8 mouse cellular contexts compared by ENCODE assay signal in the genomic region with DNA sequence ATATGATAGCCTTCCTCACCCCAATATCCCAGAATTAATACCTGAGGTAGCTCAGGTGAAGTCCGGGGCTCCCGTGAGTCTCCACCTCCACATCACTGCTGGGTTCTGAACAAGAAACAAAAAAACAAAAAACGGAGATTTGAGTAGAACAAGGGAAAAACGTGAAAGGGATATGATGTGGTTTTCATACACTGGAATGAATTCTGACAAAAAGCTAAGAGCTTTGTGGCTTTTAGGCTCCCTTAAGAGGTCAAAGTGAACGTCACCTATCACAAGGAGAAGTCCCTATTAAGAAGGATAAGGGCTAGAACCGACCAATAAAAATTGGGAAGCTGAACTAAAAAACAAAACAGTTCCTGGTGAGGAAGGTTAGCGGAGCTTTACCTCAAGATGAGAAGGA. TPM values are rescaled to one million over a fixed set of nuclear protein-coding genes. Genes with fewer than 3 reads are reported as not detected.
A peak's percentile ranks its signal among the peaks of the same experiment; 100 is the strongest.
DNase-seq lines count a peak whose midpoint lies in the region; ATAC-seq and TF ChIP-seq lines count a peak whose summit lies in the region.

No protein-coding gene starts in this region.

- 22% methylated on average over 7 of the region's 7 CpGs for WGBS in embryonic facial prominence, embryonic 11.5 days
- 22% methylated on average over 7 of the region's 7 CpGs for WGBS in hindbrain, postnatal 0 days
- 28% methylated on average over 7 of the region's 7 CpGs for WGBS in midbrain, postnatal 0 days

- no peaks in the 10 kb centered on the region for H3K27me3 ChIP-seq in embryonic facial prominence, embryonic 11.5 days (ENCODE audit: control insufficient read depth, insufficient read depth, low read length)
- no peaks in the 10 kb centered on the region for H3K27me3 ChIP-seq in hindbrain, postnatal 0 days (ENCODE audit: insufficient read depth, low read length)
- no peaks in the 10 kb centered on the region for H3K27me3 ChIP-seq in midbrain, postnatal 0 days (ENCODE audit: insufficient read depth, low read length)

- TF ChIP-seq CTCF in left cerebral cortex, adult 2 months (IDR thresholded peaks at IDR 0.05): no peak
- no peak for TF ChIP-seq CTCF in hindbrain, postnatal 0 days (IDR thresholded peaks at IDR 0.05; ENCODE audit: low read depth)
- TF ChIP-seq CTCF in midbrain, postnatal 0 days (IDR thresholded peaks at IDR 0.05): no peak

- H3K36me3 ChIP-seq in embryonic facial prominence, embryonic 11.5 days (replicated peaks; ENCODE audit: control insufficient read depth, insufficient read depth, low read depth, low read length): peaks cover 12% of the 10 kb centered on the region
- H3K36me3 ChIP-seq in hindbrain, postnatal 0 days (ENCODE audit: insufficient read depth, low read length): peaks cover 28% of the 10 kb centered on the region
- H3K36me3 ChIP-seq in midbrain, postnatal 0 days (ENCODE audit: insufficient read depth, low read length): peaks cover 27% of the 10 kb centered on the region

- H3K4me1 ChIP-seq in embryonic facial prominence, embryonic 11.5 days (ENCODE audit: control insufficient read depth, insufficient read depth, low read length): no peaks in the 10 kb centered on the region
- H3K4me1 ChIP-seq in hindbrain, postnatal 0 days (ENCODE audit: insufficient read depth, low read length): 0 out of 2 replicates have a peak, but pooled peaks cover 5% of the 10 kb centered on the region
- H3K4me1 ChIP-seq in midbrain, postnatal 0 days (ENCODE audit: insufficient read depth, low read length): peaks cover 8% of the 10 kb centered on the region; the same call in 1 of the 2 replicates

- ATAC-seq in embryonic facial prominence, embryonic 11.5 days (replicated peaks; ENCODE audit: insufficient number of reproducible peaks, low FRiP score, low TSS enrichment, low read depth): no peak
- ATAC-seq in hindbrain, postnatal 0 days: no peak
- no peak for ATAC-seq in midbrain, postnatal 0 days (ENCODE audit: low FRiP score)
- ATAC-seq in erythroid progenitor cell, adult 5-6 weeks (replicated peaks; ENCODE audit: low FRiP score, poor library complexity, severe bottlenecking): no peak
- ATAC-seq in CD4-positive, CD25-positive, alpha-beta regulatory T cell, adult 4 months: no peak

- intact Hi-C loops in left cerebral cortex, adult 2 months (cut with DNase I): loop anchor here (2.0 kb wide), 1 partner anchor 54 kb away; no protein-coding TSS in a partner anchor

- no peak for DNase-seq in left cerebral cortex, adult 2 months (ENCODE audit: extremely low spot score in 1 of 2, low spot score in 2 of 2)
- no peak for DNase-seq in left cerebral cortex, adult 11 months (ENCODE audit: low spot score)
- DNase-seq in embryonic facial prominence, embryonic 11.5 days (ENCODE audit: low spot score): no peak
- no peak for DNase-seq in hindbrain, postnatal 0 days (ENCODE audit: low spot score)
- DNase-seq in midbrain, postnatal 0 days (ENCODE audit: low spot score): no peak
- no peak for DNase-seq in embryo, embryonic 11 days

- H3K27ac ChIP-seq in left cerebral cortex, adult 2 months: peak overlapping the region; percentile 97
- H3K27ac ChIP-seq in embryonic facial prominence, embryonic 11.5 days (replicated peaks; ENCODE audit: low read depth, low read length): no peak overlapping the region
- H3K27ac ChIP-seq in hindbrain, postnatal 0 days: peak overlapping the region; percentile 97
- peak overlapping the region; percentile 90 for H3K27ac ChIP-seq in midbrain, postnatal 0 days (ENCODE audit: low read depth, low read length)

- H3K4me2 ChIP-seq in embryonic facial prominence, embryonic 11.5 days (ENCODE audit: low read depth, low read length): peak overlapping the region; percentile 68
- peak overlapping the region; percentile 79 for H3K4me2 ChIP-seq in hindbrain, postnatal 0 days (ENCODE audit: low read depth, low read length)
- peak overlapping the region; percentile 50 for H3K4me2 ChIP-seq in midbrain, postnatal 0 days (ENCODE audit: low read depth, low read length, poor library complexity, severe bottlenecking)

- peak overlapping the region; percentile 92 for H3K9ac ChIP-seq in embryonic facial prominence, embryonic 11.5 days (replicated peaks; ENCODE audit: low read length)
- H3K9ac ChIP-seq in hindbrain, postnatal 0 days (replicated peaks; ENCODE audit: low read length): peak overlapping the region; percentile 71
- peak overlapping the region; percentile 47 for H3K9ac ChIP-seq in midbrain, postnatal 0 days (replicated peaks; ENCODE audit: low read length, poor library complexity, severe bottlenecking)

- H3K4me3 ChIP-seq in left cerebral cortex, adult 2 months: peak overlapping the region; percentile 73
- H3K4me3 ChIP-seq in embryonic facial prominence, embryonic 11.5 days (ENCODE audit: low read depth, low read length): peak overlapping the region; percentile 74
- peak overlapping the region; percentile 73 for H3K4me3 ChIP-seq in hindbrain, postnatal 0 days (ENCODE audit: low read length)
- H3K4me3 ChIP-seq in midbrain, postnatal 0 days (ENCODE audit: low read depth, low read length): peak overlapping the region; percentile 44

- H3K9me3 ChIP-seq in embryonic facial prominence, embryonic 11.5 days (replicated peaks; ENCODE audit: control insufficient read depth, low read length): no peaks in the 10 kb centered on the region
- H3K9me3 ChIP-seq in hindbrain, postnatal 0 days (ENCODE audit: low read length): no peaks in the 10 kb centered on the region
- no peaks in the 10 kb centered on the region for H3K9me3 ChIP-seq in midbrain, postnatal 0 days (ENCODE audit: low read length)

RNA-seq across cellular contexts. Expression of gene Zc3h10, which starts 0.8 kb away (rescaled TPM):
- 10 to 100 TPM; 12.4 to 15.7 TPM for total RNA-seq in left cerebral cortex, adult 2 months (2021)
- polyA plus RNA-seq in embryonic facial prominence, embryonic 11.5 days (2014; fragmentation: Nextera tagmentation; extraction: Ambion mirVana): 13.6 and 15.0 TPM in 2 replicates
- total RNA-seq in hindbrain, postnatal 0 days (2014; rRNA removed): 19.3 and 19.4 TPM in 2 replicates
- 12.5 and 13.8 TPM in 2 replicates for polyA plus RNA-seq in hindbrain, postnatal 0 days (2015; fragmentation: Nextera tagmentation; extraction: Ambion mirVana)
- total RNA-seq in midbrain, postnatal 0 days (2014; rRNA removed): 20.6 and 30.3 TPM in 2 replicates
- 12.0 and 12.5 TPM in 2 replicates for polyA plus RNA-seq in midbrain, postnatal 0 days (2015; fragmentation: Nextera tagmentation; extraction: Ambion mirVana)
- total RNA-seq in erythroid progenitor cell, adult 5-6 weeks (2015; ENCODE audit: low replicate concordance): 0.72 and 2.9 TPM in 2 replicates
- 5.9 and 6.4 TPM in 2 replicates for total RNA-seq in erythroid progenitor cell, adult 5-6 weeks (2017; ENCODE audit: low replicate concordance)
- polyA plus RNA-seq in CD4-positive, CD25-positive, alpha-beta regulatory T cell, adult 4 months (2017; shearing (Covaris generic)): 10 to 100 TPM in 1 of 2 experiments, 1 to 10 TPM in 1; 9.2 to 11.8 TPM

RNA-seq across cellular contexts. Expression of gene Rpl41, which starts 2.3 kb away (rescaled TPM):
- 1,000 to 10,000 TPM; 1,506 to 1,537 TPM for total RNA-seq in left cerebral cortex, adult 2 months (2021)
- polyA plus RNA-seq in embryonic facial prominence, embryonic 11.5 days (2014; fragmentation: Nextera tagmentation; extraction: Ambion mirVana): 3,098 and 3,409 TPM in 2 replicates
- 412 and 501 TPM in 2 replicates for total RNA-seq in hindbrain, postnatal 0 days (2014; rRNA removed)
- 2,609 and 2,618 TPM in 2 replicates for polyA plus RNA-seq in hindbrain, postnatal 0 days (2015; fragmentation: Nextera tagmentation; extraction: Ambion mirVana)
- total RNA-seq in midbrain, postnatal 0 days (2014; rRNA removed): 772 and 807 TPM in 2 replicates
- polyA plus RNA-seq in midbrain, postnatal 0 days (2015; fragmentation: Nextera tagmentation; extraction: Ambion mirVana): 2,464 and 2,473 TPM in 2 replicates
- 1,611 and 1,688 TPM in 2 replicates for total RNA-seq in erythroid progenitor cell, adult 5-6 weeks (2015; ENCODE audit: low replicate concordance)
- 704 and 1,169 TPM in 2 replicates for total RNA-seq in erythroid progenitor cell, adult 5-6 weeks (2017; ENCODE audit: low replicate concordance)
- 1,000 to 10,000 TPM; 4,848 to 7,095 TPM for polyA plus RNA-seq in CD4-positive, CD25-positive, alpha-beta regulatory T cell, adult 4 months (2017; shearing (Covaris generic))

RNA-seq across cellular contexts. Expression of gene Pa2g4, which starts 19.0 kb away (rescaled TPM):
- 10 to 100 TPM; 51.7 to 58.0 TPM for total RNA-seq in left cerebral cortex, adult 2 months (2021)
- 268 and 270 TPM in 2 replicates for polyA plus RNA-seq in embryonic facial prominence, embryonic 11.5 days (2014; fragmentation: Nextera tagmentation; extraction: Ambion mirVana)
- 48.0 and 61.2 TPM in 2 replicates for total RNA-seq in hindbrain, postnatal 0 days (2014; rRNA removed)
- polyA plus RNA-seq in hindbrain, postnatal 0 days (2015; fragmentation: Nextera tagmentation; extraction: Ambion mirVana): 114 and 117 TPM in 2 replicates
- 78.0 and 82.4 TPM in 2 replicates for total RNA-seq in midbrain, postnatal 0 days (2014; rRNA removed)
- polyA plus RNA-seq in midbrain, postnatal 0 days (2015; fragmentation: Nextera tagmentation; extraction: Ambion mirVana): 107 and 110 TPM in 2 replicates
- total RNA-seq in erythroid progenitor cell, adult 5-6 weeks (2015; ENCODE audit: low replicate concordance): 122 and 141 TPM in 2 replicates
- 87.7 and 97.9 TPM in 2 replicates for total RNA-seq in erythroid progenitor cell, adult 5-6 weeks (2017; ENCODE audit: low replicate concordance)
- polyA plus RNA-seq in CD4-positive, CD25-positive, alpha-beta regulatory T cell, adult 4 months (2017; shearing (Covaris generic)): 100 to 1,000 TPM; 114 to 117 TPM

RNA-seq across cellular contexts. Expression of gene Esyt1, which starts 21.1 kb away (rescaled TPM):
- 10 to 100 TPM; 10.2 to 10.4 TPM for total RNA-seq in left cerebral cortex, adult 2 months (2021)
- 12.5 and 15.8 TPM in 2 replicates for polyA plus RNA-seq in embryonic facial prominence, embryonic 11.5 days (2014; fragmentation: Nextera tagmentation; extraction: Ambion mirVana)
- total RNA-seq in hindbrain, postnatal 0 days (2014; rRNA removed): 22.9 and 29.0 TPM in 2 replicates
- polyA plus RNA-seq in hindbrain, postnatal 0 days (2015; fragmentation: Nextera tagmentation; extraction: Ambion mirVana): 13.3 TPM in 2 replicates
- 16.2 and 16.6 TPM in 2 replicates for total RNA-seq in midbrain, postnatal 0 days (2014; rRNA removed)
- polyA plus RNA-seq in midbrain, postnatal 0 days (2015; fragmentation: Nextera tagmentation; extraction: Ambion mirVana): 7.3 and 7.4 TPM in 2 replicates
- 23.4 and 27.2 TPM in 2 replicates for total RNA-seq in erythroid progenitor cell, adult 5-6 weeks (2015; ENCODE audit: low replicate concordance)
- 29.7 and 30.8 TPM in 2 replicates for total RNA-seq in erythroid progenitor cell, adult 5-6 weeks (2017; ENCODE audit: low replicate concordance)
- 10 to 100 TPM; 68.4 to 84.4 TPM for polyA plus RNA-seq in CD4-positive, CD25-positive, alpha-beta regulatory T cell, adult 4 months (2017; shearing (Covaris generic))

RNA-seq across cellular contexts. Expression of gene Erbb3, which starts 42.7 kb away (rescaled TPM):
- total RNA-seq in left cerebral cortex, adult 2 months (2021): 1 to 10 TPM; 5.0 to 5.4 TPM
- polyA plus RNA-seq in embryonic facial prominence, embryonic 11.5 days (2014; fragmentation: Nextera tagmentation; extraction: Ambion mirVana): 10.2 and 10.6 TPM in 2 replicates
- 1.3 and 1.7 TPM in 2 replicates for total RNA-seq in hindbrain, postnatal 0 days (2014; rRNA removed)
- 0.64 and 0.65 TPM in 2 replicates for polyA plus RNA-seq in hindbrain, postnatal 0 days (2015; fragmentation: Nextera tagmentation; extraction: Ambion mirVana)
- 1.1 and 1.2 TPM in 2 replicates for total RNA-seq in midbrain, postnatal 0 days (2014; rRNA removed)
- polyA plus RNA-seq in midbrain, postnatal 0 days (2015; fragmentation: Nextera tagmentation; extraction: Ambion mirVana): 0.21 and 0.33 TPM in 2 replicates
- total RNA-seq in erythroid progenitor cell, adult 5-6 weeks (2015; ENCODE audit: low replicate concordance): 0.84 and 1.1 TPM in 2 replicates
- 0.39 and 0.53 TPM in 2 replicates for total RNA-seq in erythroid progenitor cell, adult 5-6 weeks (2017; ENCODE audit: low replicate concordance)
- 1 to 10 TPM; 6.6 to 9.3 TPM for polyA plus RNA-seq in CD4-positive, CD25-positive, alpha-beta regulatory T cell, adult 4 months (2017; shearing (Covaris generic))
